Mouse (Mus musculus) neutrophil, adult 65 days (primary cell): ENCODE data around the gene Hnrnpa3. TPM values are rescaled to one million over a fixed set of nuclear protein-coding genes. Genes with fewer than 3 reads are reported as not detected.

Experiments
- total RNA-seq: library from RNA; stranded (reverse); gene quantifications from 2 replicates; pipeline ENCODE4 v1.2.4, GENCODE M21; 2023

The Hnrnpa3 gene
- 325 and 443 TPM in 2 replicates for total RNA-seq

DNA sequence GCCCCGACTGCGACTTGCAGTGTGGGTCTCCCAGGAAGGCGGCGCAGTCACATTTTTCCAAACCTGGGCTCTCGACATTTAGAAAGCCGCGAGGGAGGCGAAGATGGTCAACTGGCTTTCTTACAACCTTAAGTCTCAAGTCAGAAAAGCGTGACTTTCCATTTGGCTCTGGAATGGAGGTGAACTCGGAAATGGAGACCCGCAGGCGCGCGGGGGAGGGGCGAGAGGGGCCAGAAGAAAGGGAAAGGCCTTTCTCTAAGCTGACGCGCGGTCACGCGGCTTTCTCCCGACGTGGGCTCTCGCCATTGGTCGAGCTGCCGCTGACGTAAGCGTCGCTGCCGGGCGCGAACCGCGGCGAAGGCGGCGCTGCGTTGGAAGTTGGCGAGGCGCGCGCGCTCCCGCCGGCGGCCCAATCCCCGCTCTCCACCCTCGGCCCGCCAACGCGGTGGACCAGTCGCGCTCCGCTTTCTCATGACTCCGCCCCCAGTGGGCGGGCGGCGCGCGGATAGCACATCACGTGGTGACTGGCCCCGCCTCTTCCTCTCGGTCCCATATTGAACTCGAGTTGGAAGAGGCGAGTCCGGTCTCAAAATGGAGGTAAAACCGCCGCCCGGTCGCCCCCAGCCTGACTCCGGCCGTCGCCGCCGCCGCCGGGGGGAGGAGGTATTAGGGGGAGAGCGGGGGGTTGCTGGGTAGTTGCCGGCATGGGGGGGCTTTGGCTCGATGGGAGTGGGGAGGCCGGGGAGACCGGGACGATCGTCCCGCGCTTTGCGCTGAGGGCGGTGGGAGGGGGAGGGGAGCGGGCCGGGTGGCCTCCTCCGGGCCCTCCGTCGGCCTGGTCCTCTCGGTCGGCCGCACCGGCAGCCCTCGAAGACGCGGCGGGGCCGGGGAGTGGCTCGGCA is at the start of gene Hnrnpa3:
TSS of gene Hnrnpa3 (plus strand) at position 535 of the 902 bp plus-strand sequence.

DNA sequence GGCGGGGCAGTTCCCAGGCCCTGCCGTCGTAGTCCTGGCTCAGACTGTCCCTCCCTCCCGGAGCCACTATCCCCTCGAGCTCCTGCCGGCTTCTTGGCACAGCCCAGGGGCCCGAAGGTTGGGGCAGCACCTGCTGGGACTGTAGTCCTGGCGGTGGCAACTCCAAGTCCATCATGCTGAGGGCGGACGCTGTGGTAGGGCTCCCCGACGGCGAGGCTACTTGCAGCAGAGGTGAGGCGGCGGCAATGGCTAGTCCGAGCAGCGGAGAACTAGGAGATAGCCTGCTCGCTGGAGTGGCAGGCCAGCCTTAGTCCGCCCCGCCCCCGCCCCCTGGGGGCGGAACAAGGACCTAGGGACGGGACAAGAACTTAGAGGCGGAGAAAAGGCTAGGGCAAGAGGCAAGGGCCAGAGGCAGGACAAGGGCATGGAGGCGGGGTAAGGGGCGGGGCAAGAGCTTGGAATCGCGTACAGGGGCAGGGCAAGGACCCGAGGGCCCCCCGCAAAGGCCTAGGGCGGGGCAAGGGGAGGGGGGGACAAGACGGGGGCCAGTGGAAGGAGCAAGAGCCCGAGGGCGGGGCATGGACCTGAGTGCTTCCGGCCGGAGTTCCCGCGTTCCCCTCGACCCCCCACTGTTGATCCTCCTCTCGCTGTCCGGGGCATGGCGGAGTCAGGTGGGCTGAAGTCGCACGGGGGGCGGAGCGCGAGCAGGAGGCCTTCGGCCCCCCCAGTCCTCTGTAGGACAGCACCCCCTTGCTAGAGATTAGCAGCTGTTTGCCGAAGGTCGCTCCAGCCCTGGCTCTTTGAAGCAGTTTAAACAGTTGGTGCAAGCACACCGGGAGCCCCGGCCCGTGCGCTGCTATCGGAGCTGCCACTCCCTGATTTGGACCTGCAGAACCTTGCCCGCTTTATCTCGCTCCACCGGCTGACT is 45.4 kb downstream of the Hnrnpa3 start, which contains the start of gene Nfe2l2:
TSS of gene Nfe2l2 (minus strand) at position 408 of the 928 bp plus-strand sequence.

Other genes starting within 250 kb of the Hnrnpa3 start
- gene Nfe2l2, start 45.4 kb downstream of the Hnrnpa3 start, total RNA-seq: 186 and 195 TPM in 2 replicates
- gene Agps, start 172.9 kb downstream of the Hnrnpa3 start, total RNA-seq: 105 and 117 TPM in 2 replicates